Mouse (Mus musculus) regulatory T cell (primary cell): ENCODE measurements around the gene Hat1.

Experiments
- in situ Hi-C: fragments of 300-600 bp; cut with MboI, MseI; formaldehyde crosslinking; loops from one replicate; pipeline ENCODE4 v1.15.1; 2025; ENCODE audit warnings: high pct_unique_total_duplicates

Gene Hat1

GRCm38 (mm10) chr2:71388951-71389763, at the start of gene Hat1:
Gene Hat1 (plus strand): TSS chr2:71388958.
- in situ Hi-C loops = loop anchor here (25.0 kb wide), 1 partner anchor 2002 kb away; the partner anchor contains the start of gene Dhrs9

DNA sequence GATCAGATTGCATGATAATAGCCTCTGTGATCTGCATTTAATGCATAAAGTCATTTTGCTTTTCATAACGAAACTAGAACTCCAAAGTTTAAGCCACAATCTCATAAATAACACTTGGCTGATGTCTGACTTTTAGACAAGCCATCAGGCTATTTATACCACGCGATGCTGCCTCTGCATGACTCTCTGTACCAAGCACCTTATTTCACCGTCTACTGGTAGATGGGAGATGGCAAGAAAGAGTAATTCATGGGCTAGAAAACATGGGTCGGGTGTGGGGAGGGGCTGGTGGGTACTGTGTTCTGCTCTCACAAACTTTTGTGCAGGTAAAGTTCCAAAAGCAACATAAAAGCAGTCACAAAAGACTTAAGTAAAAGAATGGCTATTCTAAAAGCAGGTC, 48.6 kb upstream of the Hat1 start:
- in situ Hi-C loops = no loop called here

GRCm38 (mm10) chr2:71343884-71344640, 44.7 kb upstream of the Hat1 start:
- in situ Hi-C loops = no loop called here

- in situ Hi-C loops = no loop called here
These were observed 41.6 kb upstream of the Hat1 start for GRCm38 (mm10) chr2:71347160-71347559.

DNA sequence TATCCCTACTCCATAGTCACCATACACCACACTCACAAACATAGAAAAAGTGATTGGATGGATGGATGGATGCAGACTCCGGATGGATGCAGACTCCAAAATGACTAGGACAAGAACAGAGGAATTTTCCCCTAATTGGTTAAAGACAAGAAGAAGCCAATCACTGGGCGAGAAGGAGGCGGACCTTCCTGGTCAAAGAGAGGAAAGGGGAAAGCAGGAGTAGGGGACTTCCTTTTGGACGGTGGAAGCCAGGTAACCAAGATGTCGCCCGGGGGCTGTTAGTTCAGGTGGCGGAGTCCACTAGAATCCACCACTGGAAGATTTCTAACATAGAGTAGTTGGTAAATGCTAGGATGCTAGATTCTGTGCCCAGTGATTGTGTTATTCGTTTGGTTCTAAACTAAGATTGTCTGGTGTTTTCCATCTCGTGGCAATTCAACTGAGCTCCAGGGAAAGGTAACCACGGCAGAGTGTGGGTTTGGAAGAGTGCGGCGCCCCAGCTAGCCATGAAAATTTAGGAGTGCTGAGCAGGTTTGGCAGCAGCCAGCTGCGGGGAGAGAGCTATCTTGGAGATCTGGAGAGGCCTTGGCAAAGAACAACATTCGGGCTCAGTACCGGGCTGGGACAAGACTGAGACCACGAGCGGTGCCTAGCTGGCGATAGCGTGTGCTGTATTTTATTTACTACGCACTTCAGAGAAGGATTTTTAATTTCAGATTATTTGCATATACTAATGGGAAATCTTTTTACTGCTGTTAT, 40.8 kb upstream of the Hat1 start:
- in situ Hi-C loops = no loop called here

- in situ Hi-C loops = no loop called here
These were observed 39.2 kb upstream of the Hat1 start for GRCm38 (mm10) chr2:71349511-71349910.

DNA sequence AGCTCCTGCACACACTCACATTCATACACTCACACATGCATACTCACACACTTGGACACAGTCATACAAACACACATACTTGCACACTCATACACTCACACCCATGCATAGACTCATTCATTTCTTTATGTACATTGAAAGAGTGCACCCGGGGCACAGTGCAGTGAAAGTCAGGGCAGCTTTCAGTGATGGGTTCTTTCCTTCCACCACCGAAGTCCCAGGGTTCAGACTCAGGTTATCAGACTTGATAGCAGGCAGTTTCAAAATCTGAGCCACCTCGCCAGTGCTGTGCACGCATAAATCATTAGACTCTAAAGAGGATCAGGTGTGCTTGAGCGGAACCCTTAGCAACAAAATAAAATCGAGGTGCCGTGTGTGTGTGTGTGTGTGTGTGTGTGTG, 38.6 kb upstream of the Hat1 start:
- in situ Hi-C loops = no loop called here

DNA sequence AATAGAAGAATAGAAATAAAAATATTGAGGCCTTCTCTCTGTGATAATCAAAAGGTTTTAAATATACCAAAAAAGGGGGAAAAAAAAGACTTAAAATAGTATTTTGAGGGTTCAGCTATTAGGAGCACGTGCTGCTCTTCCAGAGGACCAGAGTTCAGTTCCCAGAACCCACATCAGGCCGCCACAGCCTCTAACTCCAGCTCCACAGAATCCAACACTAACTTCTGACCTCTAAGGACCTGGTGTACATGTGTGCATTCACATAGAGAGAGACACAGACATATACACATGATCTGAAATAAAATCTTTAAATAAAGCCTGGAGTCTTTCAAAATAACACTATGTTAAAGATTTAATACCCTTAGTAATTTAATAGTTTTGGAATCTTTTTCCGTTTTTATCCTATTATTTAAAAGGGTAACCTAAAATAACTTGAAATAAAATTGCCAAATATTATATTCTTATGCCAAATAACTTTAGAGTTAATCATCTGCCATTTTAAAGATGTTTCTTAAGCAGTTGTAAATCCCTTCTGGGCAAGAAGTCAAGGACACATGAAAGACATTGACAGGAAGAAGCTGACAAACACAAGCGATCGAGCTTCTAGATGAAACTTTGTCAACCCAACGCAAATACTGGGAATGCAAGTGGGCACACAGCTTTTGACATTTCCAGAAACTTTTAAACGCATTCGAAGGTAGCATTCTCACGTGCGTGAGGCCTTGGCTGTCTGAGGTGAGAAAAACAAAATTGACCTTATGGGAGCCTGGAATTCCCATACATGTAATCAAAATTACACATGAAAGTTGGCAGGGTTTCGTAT, 37.6 kb upstream of the Hat1 start:
- in situ Hi-C loops = no loop called here

DNA sequence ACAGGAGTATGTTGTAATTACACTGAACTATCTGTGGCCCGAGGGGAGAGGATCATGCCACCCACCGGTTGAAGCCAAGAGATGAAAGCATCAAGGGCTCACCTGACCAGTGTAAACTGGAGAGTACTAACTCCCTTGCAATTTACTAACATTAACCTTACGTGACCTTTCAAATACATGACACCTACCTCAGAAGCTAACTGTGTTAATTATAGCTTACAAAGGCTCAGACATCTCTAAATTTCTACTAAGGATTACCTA, 37.1 kb upstream of the Hat1 start:
- in situ Hi-C loops = no loop called here

DNA sequence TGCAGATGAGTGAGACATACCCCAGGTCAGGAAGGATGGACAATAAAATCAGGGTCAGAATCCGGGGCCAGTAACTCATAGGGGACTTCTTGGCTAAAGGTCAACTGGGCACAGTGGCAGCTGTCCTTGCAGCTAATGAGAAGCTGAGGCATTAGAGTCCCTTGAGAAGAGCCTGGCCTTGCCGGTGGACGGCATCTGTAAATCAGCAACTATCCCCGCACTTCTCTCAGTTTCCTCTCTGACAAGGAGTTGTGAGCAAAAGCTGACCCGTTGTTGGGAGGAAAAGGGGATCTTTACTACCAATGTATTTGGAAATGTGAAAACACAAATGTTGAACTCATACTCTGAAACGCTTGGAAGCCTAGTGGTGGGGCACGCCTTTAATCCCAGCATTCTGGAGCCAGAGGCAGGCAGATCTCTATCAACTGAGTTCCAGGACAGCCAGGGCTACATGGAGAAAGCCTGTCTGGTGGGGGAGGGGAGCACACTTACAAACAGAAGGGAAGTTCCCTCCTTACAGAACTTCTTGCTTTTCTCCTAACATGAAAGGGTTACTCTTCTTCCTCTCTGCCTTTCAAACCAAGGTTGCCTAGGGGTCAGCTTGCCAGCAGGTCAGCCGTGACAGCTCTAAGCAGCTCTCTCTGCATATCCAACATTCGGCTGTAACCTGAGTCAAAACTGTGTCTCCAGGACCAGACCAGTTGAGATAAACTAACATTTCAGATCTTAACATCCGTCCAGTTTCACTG, 35.3 kb upstream of the Hat1 start:
- in situ Hi-C loops = no loop called here

GRCm38 (mm10) chr2:71354055-71354425, 34.7 kb upstream of the Hat1 start:
- in situ Hi-C loops = no loop called here

- in situ Hi-C loops = no loop called here
These were observed 30.4 kb upstream of the Hat1 start for GRCm38 (mm10) chr2:71358347-71358746.

- in situ Hi-C loops = no loop called here
These were observed 28.6 kb upstream of the Hat1 start for GRCm38 (mm10) chr2:71360192-71360591.

DNA sequence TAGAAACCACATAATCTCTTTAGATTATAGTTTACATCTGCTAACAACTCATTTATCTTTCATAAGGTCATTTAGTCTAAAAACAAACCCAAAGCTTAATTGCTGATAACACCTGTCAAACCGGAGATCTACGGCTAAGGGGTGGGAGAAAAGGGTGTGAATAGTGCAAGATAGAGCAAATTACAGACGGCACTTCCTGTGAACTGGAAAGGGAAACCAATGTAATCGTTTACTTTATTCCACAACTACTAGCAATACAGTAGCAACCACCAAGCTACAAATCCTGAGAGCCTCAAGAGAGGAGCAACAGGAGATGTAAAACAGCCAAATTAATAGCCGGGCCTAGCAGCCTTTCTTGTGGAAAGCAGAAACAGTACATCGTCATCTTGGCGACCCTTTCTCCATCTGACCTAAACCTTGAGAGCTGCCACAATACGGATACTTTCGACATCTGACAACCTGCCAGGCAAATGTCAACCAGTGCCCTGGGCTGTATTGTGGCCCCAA, 22.1 kb upstream of the Hat1 start:
- in situ Hi-C loops = no loop called here

DNA sequence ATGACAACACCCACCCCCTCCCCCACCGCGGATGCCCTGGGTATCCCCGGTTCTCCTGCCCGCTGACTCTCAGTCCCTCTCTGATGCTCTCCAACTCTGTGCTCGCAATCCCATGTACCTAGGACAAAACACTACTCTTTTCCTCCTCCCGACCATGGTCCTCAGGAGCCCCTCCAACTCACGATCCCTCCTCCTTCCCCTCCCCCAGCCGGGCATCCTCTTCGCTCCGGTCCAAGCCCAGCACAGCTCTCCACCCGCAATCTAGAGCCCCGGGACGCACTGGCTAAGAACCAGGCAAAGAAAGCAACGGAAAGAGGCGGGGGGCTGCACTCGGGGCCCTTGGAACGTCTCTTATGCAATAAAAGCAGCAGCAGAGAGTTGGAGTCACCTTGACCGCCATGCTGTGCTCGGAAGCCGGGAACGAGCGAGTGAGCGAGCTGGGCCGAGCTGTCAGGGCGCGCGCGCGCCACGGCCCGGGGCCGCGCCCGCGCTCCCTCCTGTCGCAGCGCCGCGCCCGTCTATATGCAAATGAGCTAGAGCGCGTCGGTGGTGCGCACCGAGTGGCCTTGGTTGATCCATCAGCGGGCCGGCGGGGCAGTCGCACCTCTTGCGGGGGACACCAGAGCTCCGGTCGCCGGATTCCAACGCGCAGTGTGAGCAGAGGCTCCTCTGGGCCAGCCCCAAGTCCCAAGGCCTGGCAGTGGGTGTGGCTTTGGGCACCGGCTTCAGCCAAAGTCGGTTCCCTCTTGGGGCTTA, 21.5 kb upstream of the Hat1 start, which contains the start of gene Slc25a12:
Gene Slc25a12, minus strand, starts transcription at position 625 of the 756 bp plus-strand sequence.
- in situ Hi-C loops = no loop called here

DNA sequence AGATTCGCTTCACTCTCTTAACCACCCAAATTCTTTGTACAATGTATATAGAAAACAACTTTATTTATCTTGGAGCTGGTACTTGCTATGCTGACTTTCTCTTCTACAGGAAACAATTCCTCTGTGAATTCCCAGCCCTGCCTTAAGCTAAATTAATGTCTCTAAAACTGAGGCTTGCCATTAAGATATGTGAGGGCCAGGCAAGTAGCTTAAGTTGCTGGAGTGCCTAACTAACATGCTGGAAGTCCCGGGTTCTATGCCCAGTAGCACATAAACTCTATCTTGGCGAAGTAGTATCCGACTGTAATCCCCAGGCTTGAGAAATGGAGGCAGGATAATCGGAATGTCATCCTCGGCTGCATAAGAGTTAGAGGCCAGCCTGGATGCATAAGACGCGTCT, 20.7 kb upstream of the Hat1 start:
- in situ Hi-C loops = no loop called here

DNA sequence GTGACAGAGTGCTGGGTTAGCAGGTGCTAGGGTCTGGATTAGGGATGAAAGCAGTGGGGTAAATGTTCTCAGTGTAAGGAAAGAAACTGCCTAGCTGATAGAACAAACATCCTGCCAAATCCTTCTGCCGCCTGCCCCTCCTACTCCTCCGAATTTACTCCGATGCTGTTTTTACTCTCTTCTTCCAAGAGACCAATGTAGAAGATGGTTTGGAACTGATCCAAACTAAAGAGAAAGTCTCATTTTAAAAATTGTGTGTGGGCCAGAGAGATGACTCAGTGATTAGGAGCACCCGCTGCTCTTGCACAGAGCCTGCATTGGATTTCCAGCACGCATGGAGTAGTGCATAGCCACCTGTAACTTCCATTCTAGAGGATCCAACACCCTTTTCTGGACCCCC, 17.0 kb upstream of the Hat1 start:
- in situ Hi-C loops = loop anchor here (5.0 kb wide), 1 partner anchor 44 kb away; no protein-coding TSS in a partner anchor

GRCm38 (mm10) chr2:71372261-71372660, 16.5 kb upstream of the Hat1 start:
- in situ Hi-C loops = loop anchor here (5.0 kb wide), 1 partner anchor 45 kb away; no protein-coding TSS in a partner anchor

- in situ Hi-C loops = loop anchor here (5.0 to 25.0 kb wide), 2 partner anchors 47 to 1987 kb away; partner anchors contain the start of gene Dhrs9
These were observed 14.2 kb upstream of the Hat1 start for GRCm38 (mm10) chr2:71374275-71375155.
